Mouse (Mus musculus) brain, embryonic 14.5 days (tissue): Measurements from ENCODE around the gene Taar7e.

Source experiments
- CTCF ChIP-seq: fragments of 200-500 bp; IDR thresholded peaks from 2 replicates; pipeline ENCODE4 v1.5.1; 2012; ENCODE audit warnings: inconsistent platforms, mild to moderate bottlenecking, moderate library complexity, borderline replicate concordance; ENCODE audit not compliant: insufficient read depth, insufficient read length; ENCODE audit errors: extremely low read depth
- POLR2A ChIP-seq: fragments of 200-500 bp; IDR thresholded peaks from 2 replicates; pipeline ENCODE4 v1.6.1; 2012; ENCODE audit warnings: mild to moderate bottlenecking, inconsistent platforms, borderline replicate concordance; ENCODE audit not compliant: poor library complexity, insufficient read depth, insufficient read length, severe bottlenecking; ENCODE audit errors: extremely low read depth

DNA sequence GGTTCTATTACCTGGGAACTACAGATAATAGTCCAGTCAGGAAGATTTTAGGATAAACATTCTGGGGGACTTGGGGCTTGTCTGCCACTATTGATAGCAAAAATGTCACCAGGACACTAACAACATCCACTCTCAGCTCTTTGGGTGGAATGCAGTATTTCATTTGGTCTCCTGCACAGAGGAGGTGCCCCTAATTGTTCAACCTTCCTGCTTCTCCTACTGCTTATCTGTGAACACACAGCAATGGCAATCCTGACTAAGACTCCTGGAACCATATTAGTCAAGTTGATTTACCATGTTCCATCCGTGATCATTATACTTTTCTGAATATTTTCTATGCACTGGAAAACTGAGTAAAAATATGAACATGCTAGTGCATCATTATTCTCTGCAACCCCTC is 29.3 kb upstream of the Taar7e start:
- TF ChIP-seq POLR2A (no peak), CTCF (no peak)
